Mouse (Mus musculus) left cerebral cortex, postnatal 14 days (tissue): ENCODE data around the gene Reps2. TPM values are rescaled to one million over a fixed set of nuclear protein-coding genes. Genes with fewer than 3 reads are reported as not detected.

Experiments used
- DNase-seq, 2 experiments: peaks; one replicate each; pipeline ENCODE4 v3.0.0; 2021 to 2022; ENCODE audit warnings: low spot score in 2 of 2, mixed read lengths in 1 of 2
- intact Hi-C: fragments of 180-260 bp; cut with DNase I; formaldehyde crosslinking; loops from one replicate; pipeline ENCODE4 v1.15.1; 2025
- total RNA-seq, 2 experiments: library from RNA; stranded (reverse); gene quantifications; 2 replicates each; pipeline ENCODE4 v1.2.3; 2021

Gene Reps2
- total RNA-seq, 2 experiments from 2014 or later, result 109 to 123 TPM

- intact Hi-C loops, result no loop called here
- DNase-seq, result no peak
These were observed 52.2 kb downstream of the Reps2 start for GRCm38 (mm10) chrX:162591005-162591801.

DNA sequence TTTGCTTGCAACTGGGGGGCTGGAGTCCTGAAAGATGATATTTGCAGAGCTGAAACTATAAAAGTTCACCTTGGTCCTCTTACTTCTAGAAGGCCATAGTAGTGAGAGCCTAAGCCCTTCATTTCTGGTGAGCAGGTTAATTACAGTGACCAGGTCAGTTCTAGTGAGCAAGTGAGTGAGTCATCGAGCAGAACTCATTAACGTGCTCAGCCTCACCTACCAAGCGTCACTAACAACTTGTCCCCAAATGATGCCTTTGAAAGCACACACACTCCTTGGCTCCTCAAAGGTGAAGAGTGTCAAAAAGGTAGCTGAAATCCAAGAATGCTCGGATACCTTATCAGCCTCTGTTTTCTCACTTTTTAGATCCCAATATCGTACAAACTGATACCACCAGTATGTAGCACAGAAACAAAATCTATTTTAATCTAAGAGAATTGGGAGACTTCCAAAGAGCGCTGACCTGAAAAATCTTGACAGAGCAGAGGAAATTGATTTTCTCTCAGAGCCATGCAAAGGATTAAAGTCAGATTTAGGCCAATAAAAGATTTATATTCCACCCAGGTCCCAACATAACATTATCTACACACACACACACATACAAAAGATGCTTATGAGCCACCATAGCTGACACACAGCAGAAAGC is 53.2 kb downstream of the Reps2 start:
- intact Hi-C loops, result no loop called here
- no peak for DNase-seq

DNA sequence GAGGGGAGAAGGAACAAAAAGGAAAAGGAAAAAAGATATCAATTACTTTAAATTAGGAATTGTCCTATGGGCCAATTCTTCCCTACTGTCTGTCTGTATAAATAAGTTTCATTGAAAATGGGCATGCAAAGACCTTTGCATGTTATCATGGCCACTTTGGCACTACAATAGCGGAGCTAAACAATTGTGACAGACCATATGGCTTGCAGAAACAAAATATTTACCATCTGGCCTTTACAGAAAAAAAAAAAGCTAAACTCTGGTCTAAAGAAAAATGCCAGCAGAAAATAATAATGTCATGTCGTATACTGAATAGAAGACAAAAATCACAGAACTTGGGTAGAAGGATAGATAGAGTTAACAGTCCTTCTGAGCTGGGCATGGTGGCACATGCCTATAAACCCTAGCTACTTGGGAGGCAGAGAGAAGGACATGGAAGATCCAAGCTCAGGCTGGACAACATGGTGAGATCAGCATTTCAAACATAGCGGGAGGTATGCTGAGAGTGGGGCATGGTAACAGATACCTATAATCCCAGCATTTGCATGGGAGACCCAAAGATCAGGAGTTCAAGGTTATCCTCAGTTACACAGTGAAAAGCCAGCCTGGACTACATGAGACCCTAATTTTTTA is 54.2 kb downstream of the Reps2 start:
- no peak for DNase-seq
- intact Hi-C loops, result no loop called here

GRCm38 (mm10) chrX:162584349-162584748 is 59.1 kb downstream of the Reps2 start:
- intact Hi-C loops, result no loop called here
- peak; percentile 39 to 62 for DNase-seq

DNA sequence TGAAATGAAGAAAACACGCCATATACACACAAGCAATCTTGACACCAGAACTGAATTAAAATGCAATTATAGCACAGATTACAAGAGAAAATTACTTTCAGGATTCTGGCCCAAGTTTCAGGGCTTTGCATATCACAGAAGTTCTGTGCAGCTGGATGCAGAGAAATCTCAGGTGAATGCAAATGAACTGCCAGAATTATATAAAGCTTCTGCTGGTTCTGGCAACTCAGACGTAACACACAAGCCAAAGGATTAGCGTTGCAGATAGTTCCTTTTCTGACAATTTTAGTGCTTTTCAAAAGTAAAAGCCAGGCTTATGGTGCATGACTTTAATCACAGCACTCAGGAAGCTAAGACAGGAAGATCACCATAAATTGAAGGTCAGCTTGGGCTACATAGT is 62.9 kb downstream of the Reps2 start:
- no peak for DNase-seq
- intact Hi-C loops, result no loop called here

DNA sequence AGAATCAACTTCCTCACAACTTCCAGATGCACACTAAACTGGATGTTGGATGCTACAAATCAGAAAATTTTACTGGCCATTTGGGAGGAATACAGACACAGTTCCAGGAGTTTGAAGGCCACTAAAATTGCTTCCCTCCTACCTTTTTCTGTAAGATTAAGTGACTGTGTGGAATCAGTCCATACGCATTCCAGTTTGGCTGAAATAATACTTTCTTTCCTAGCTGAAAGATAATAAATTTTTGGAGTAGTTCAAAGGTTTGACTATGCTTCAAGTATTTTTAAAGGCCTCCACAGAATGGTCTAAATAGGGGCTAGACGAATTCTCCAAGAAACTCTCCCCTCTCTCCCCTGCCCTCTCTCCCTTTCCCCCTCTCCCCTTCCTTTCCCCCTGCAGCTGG is 75.0 kb downstream of the Reps2 start:
- intact Hi-C loops, result no loop called here

DNA sequence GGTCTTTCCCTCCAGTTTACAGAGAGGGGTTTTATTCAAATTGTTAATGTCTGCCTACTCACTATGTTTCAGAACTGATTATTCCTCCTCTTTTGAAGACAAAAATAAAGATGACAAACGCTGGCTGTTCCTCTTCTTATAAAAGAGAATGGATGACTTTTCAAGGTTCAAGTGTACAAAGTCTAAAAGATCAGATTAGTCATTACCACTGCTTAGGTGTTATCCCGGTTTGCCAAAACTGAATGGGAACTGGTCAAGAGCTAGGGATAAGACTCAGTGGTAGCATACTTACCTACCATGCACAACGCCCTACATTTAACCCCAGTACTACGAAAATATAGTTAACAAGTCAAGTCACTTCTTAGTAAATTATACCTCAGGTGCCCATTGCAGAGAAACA is 77.9 kb downstream of the Reps2 start:
- no peak for DNase-seq
- intact Hi-C loops, result no loop called here

More for the DNA sequence above, 75.0 kb downstream of the Reps2 start:
- DNase-seq, result no peak

DNA sequence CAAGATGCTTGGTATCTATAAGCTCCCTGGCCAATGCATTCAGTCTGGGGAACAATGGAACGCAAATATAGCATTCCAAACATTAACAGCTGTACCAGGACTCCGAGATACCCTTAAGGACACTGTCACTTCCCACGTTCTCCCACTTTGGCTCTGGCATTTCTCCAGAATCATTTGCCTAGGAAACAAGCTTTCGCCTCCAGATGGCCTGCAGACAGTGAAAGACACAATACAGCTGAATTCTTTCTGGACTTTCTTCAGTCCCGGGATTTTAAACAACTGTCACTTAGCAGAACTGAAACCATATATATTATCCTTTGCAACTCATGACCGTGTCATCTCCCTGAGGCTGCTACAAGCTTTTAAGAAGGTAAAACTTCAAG is 87.0 kb downstream of the Reps2 start:
- intact Hi-C loops, result loop anchor here (10.0 kb wide), 1 partner anchor 88 kb away; the partner anchor contains the start of gene Reps2
- peak; percentile 41 to 46 for DNase-seq

- intact Hi-C loops, result loop anchor here (10.0 kb wide), 1 partner anchor 89 kb away; the partner anchor contains the start of gene Reps2
These were observed 87.6 kb downstream of the Reps2 start for GRCm38 (mm10) chrX:162555729-162556458.

GRCm38 (mm10) chrX:162554513-162554912 is 88.9 kb downstream of the Reps2 start:
- intact Hi-C loops, result loop anchor here (10.0 kb wide), 1 partner anchor 90 kb away; the partner anchor contains the start of gene Reps2

More at GRCm38 (mm10) chrX:162555729-162556458, 87.6 kb downstream of the Reps2 start:
- DNase-seq, result peak; percentile 10 to 24

GRCm38 (mm10) chrX:162552383-162552782 is 91.1 kb downstream of the Reps2 start:
- no peak for DNase-seq
- intact Hi-C loops, result loop anchor here (10.0 kb wide), 1 partner anchor 92 kb away; the partner anchor contains the start of gene Reps2

More at GRCm38 (mm10) chrX:162554513-162554912, 88.9 kb downstream of the Reps2 start:
- DNase-seq, result peak; percentile 28 to 55

DNA sequence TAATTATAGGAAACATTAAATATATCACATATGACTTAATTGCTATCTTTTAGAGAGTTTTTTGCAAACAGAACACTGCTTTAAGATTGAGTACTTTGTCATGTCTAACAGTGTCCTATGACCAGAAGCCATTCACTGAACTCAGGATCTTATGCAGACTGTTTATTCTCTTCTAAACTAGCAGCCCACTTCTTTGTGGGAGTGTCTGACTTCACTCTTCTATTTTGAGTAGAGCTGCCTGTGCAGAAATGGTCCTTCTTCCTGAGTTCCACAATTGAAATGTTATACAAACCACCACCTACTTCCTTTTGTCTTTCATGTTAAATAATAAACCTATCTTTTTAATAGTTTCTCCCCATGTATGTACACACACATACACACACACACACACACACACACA is 98.4 kb downstream of the Reps2 start:
- intact Hi-C loops, result no loop called here
- no peak for DNase-seq

DNA sequence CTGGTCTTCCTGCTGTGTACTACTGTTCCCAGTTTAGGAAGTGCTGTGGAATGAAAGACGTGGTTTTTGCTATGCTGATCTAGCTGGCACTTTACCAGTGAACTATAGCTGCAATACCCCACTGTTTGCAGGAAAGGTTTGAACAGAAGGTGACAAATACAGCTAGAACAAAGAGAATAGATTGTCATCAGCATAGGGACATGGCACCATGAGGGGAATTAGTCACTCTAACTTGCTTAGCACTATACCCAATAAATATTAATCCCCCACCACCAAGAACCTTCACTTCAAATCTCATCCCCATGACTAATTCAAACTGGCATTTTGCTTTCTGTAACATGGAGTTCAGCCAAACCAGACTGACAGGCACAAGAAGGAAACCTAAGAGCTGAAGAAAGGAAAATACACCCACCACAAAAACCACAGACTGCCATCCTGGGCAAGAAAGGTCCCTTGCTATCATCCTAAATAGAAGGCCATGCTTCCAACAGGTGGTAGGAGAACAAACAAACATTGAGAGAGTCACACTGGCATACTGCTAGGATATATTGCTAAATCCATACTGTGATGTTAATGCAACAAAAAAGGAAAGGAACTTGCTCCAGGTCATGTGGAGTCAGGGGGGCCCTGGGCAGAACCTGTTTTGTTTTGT is 100.7 kb downstream of the Reps2 start:
- no peak for DNase-seq
- intact Hi-C loops, result no loop called here

- intact Hi-C loops, result no loop called here
- DNase-seq, result no peak
These were observed 101.5 kb downstream of the Reps2 start for GRCm38 (mm10) chrX:162541961-162542360.

DNA sequence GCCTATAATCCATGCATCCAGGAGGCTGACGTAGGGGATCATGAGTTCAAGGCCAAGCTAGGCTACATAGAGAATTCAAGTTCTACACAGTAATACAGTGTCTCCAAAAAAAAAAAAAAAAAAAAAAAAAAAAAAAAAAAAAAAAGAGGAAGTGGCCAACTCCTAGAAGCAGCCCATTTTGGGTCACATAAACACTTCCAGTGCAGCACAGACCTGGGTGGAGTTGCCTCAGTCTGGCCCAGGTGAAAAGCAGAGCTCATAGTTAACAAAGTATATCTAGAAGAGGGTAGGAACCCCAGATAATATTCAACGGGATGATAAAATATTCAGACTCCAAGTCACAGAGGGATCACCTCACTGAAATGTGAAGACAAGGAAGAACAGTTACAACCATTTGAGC is 112.4 kb downstream of the Reps2 start:
- intact Hi-C loops, result no loop called here
- no peak for DNase-seq

GRCm38 (mm10) chrX:162527240-162527639 is 116.2 kb downstream of the Reps2 start:
- intact Hi-C loops, result no loop called here

DNA sequence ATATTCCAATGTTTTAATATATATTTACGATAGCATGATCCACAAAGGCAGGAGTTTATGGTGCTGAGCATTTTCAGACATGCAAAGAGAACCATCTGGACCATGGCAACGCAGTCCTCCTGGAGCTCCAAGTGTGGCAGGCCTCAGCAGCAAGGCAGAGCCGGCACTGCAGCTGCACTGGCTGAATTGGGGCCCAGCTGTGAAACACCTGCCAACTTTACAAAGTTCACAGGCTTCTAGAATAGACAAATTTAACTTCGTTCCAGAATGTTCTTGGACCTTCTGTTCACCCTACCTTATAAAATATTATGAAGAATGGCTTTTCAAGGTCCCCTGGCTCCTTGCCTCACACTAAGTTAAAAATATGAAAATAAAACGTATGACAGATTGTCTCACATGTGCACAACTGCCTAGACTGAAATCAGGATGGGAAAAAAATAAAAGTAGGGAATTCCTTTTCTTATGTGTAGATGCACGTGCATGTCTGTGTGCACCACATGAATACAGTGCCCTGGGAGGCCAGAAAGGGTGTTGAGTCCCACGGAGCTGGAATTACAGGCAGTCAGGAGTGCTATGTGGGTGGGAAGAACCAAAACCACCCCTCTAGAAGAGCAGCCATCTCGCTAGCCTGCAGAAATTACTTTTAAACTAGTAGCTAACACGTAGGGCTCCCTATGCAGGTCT is 121.5 kb downstream of the Reps2 start:
- intact Hi-C loops, result no loop called here
- no peak for DNase-seq

More at GRCm38 (mm10) chrX:162527240-162527639, 116.2 kb downstream of the Reps2 start:
- DNase-seq, result peak; percentile 61 to 63

GRCm38 (mm10) chrX:162521197-162521596 is 122.3 kb downstream of the Reps2 start:
- peak; percentile 21 to 22 for DNase-seq
- intact Hi-C loops, result no loop called here
